Mouse (Mus musculus) kidney, embryonic 15.5 days (tissue): ENCODE measurements around the gene Lat2. TPM values are rescaled to one million over a fixed set of nuclear protein-coding genes. Genes with fewer than 3 reads are reported as not detected.

Source experiments
- ATAC-seq: fragments of 200-750 bp; cut with Nextera tagmentation; replicated peaks from 2 replicates; pipeline ENCODE4 v1.8.0; 2017; ENCODE audit warnings: moderate TSS enrichment; ENCODE audit not compliant: low FRiP score
- H3K27ac ChIP-seq: fragments of 300-500 bp; sonication (generic); 2 replicates; pipeline ENCODE4 v1.5.1; 2015; ENCODE audit warnings: mild to moderate bottlenecking, inconsistent platforms
- H3K27me3 ChIP-seq: fragments of 300-500 bp; sonication (generic); 2 replicates; pipeline ENCODE4 v1.6.1; 2015; ENCODE audit warnings: inconsistent platforms
- H3K36me3 ChIP-seq: fragments of 300-500 bp; sonication (generic); 2 replicates; pipeline ENCODE4 v1.6.1; 2015; ENCODE audit warnings: inconsistent platforms
- H3K4me1 ChIP-seq: fragments of 300-500 bp; sonication (generic); 2 replicates; pipeline ENCODE4 v1.6.1; 2015; ENCODE audit warnings: inconsistent platforms
- H3K4me2 ChIP-seq: fragments of 300-500 bp; sonication (generic); 2 replicates; pipeline ENCODE4 v1.6.1; 2015; ENCODE audit warnings: moderate library complexity, mild to moderate bottlenecking, inconsistent platforms
- H3K4me3 ChIP-seq: fragments of 300-500 bp; sonication (generic); replicated peaks from 2 replicates; pipeline ENCODE4 v1.5.1; 2015; ENCODE audit warnings: mild to moderate bottlenecking, inconsistent platforms
- H3K9ac ChIP-seq: fragments of 300-500 bp; sonication (generic); 2 replicates; pipeline ENCODE4 v1.6.1; 2015; ENCODE audit warnings: mild to moderate bottlenecking, inconsistent platforms
- H3K9me3 ChIP-seq: fragments of 300-500 bp; sonication (generic); replicated peaks from 2 replicates; pipeline ENCODE4 v1.6.1; 2016; ENCODE audit warnings: inconsistent platforms
- WGBS: fragments of 180-500 bp; shearing (Covaris S2); methylation state at CpG from one replicate; pipeline ENCODE4 v1.1.7; 2015; ENCODE audit warnings: mixed read lengths; 5-methylcytosine and 5-hydroxymethylcytosine counted together
- polyA plus RNA-seq: library from polyadenylated mRNA; unstranded; fragments of >200 nt; fragmentation: Nextera tagmentation; extraction: Ambion mirVana; gene quantifications from 2 replicates; pipeline ENCODE4 v1.2.1, GENCODE M21; 2015

The Lat2 gene
- polyA plus RNA-seq, 1 experiment from 2014 or later: 3.2 TPM

DNA sequence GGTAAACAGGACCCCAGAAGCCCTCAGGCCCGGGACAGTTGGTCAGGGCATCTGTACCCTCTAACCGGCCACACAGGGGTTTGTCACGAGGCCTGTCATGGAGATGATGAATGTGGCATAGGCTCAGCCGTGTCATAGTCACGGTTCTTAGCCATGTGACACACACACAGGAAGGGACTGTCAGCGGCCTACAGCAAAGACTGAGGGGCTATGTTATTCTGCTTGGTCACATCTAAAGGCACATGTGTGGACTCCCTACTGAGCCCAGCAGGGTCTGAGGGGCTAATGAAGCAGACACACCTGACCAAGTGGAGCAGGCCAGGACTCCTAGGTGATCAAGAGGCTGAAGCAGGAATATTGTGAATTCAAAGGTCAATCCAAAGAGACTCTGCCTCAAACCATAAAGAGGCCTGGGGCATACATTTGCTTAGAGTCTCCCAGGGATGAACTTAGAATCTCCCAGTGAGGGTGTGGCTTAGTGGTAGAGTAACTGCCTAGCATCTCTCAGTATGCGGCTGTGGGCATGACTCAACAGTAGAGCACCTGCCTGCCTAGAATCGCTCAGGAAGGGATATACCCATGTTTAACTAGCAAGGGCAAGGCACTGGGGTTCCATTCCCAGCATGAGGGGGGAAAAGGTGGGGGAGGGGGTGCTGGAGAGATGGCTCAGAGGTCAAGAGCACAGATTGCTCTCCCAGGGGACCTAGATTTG lies 2.9 kb downstream of the Lat2 start:
- H3K9ac ChIP-seq: no peak overlapping the region
- WGBS: 52% methylated on average over 8 of the region's 8 CpGs
- no peak overlapping the region for H3K4me2 ChIP-seq
- no peaks in the 10 kb centered on the region for H3K27me3 ChIP-seq
- no peak overlapping the region for H3K4me3 ChIP-seq
- H3K27ac ChIP-seq: no peak overlapping the region
- ATAC-seq: no peak
- H3K9me3 ChIP-seq: no peaks in the 10 kb centered on the region
- peaks cover 10% of the 10 kb centered on the region for H3K36me3 ChIP-seq
- no peaks in the 10 kb centered on the region for H3K4me1 ChIP-seq

DNA sequence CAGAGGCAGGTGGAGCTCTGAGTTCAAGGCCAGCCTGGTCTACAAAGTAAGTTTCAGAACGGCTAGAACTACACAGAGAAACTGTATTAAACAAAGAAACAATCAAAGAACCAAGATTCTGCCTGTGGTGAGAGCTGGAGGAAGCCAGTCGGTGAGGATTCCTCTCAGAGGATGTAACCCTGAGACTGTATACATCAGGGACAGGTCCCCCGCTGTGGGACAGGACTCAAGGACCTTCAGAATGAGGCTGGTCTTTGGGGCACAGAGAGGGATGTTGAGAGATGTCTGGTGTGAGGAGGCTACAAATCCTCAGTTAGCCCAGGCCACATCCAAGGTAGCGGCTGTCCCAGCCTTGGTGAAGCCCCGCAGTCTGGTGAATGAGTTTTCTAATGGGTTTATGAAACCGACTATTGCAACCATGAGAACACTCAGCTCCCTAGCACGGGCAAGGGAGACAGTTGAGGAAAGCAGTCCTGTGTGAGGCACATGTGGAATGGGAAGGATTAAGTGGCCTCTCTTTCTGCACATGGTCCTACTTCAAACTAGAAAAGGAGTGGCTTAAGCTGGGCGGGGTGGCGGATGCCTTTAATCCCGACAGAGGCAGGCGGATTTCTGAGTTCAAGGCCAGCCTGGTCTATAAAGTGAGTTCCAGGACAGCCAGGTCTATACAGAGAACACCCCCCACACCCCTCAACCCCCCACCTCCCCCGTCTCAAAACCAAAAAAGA lies 4.7 kb downstream of the Lat2 start:
- no peaks in the 10 kb centered on the region for H3K4me1 ChIP-seq
- 87% methylated on average over 12 of the region's 12 CpGs for WGBS
- no peaks in the 10 kb centered on the region; the same call in 1 of the 2 replicates for H3K36me3 ChIP-seq
- no peaks in the 10 kb centered on the region for H3K27me3 ChIP-seq
- no peak for ATAC-seq
- H3K4me2 ChIP-seq: no peak overlapping the region
- no peak overlapping the region for H3K27ac ChIP-seq
- no peak overlapping the region for H3K4me3 ChIP-seq
- H3K9ac ChIP-seq: no peak overlapping the region
- no peaks in the 10 kb centered on the region for H3K9me3 ChIP-seq

DNA sequence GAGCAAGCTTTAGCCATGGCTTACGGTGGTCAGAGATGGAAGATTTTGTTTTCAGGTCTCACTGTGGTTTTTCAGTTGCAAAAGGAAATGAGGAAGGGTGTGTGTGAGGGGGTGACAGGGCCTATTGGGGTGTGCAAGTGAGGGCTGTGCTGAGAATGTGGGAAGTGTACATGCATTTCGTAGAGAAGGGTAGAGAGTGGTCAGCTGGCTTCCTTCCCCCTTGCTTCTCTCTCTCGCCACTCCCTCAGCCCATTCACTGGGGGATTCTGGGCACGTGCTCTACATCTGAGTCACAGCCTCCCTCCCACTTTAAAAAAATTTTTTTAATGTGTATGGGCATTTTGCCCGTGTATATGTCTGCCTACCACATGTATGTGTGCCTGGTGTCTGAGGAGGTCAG lies 7.7 kb downstream of the Lat2 start:
- H3K27ac ChIP-seq: no peak overlapping the region
- 70% methylated on average over 5 of the region's 5 CpGs for WGBS
- no peak overlapping the region for H3K9ac ChIP-seq
- no peak overlapping the region for H3K4me3 ChIP-seq
- H3K27me3 ChIP-seq: no peaks in the 10 kb centered on the region
- ATAC-seq: no peak
- no peak overlapping the region for H3K4me2 ChIP-seq
- H3K36me3 ChIP-seq: no peaks in the 10 kb centered on the region
- H3K9me3 ChIP-seq: no peaks in the 10 kb centered on the region; the same call in 1 of the 2 replicates
- H3K4me1 ChIP-seq: no peaks in the 10 kb centered on the region

DNA sequence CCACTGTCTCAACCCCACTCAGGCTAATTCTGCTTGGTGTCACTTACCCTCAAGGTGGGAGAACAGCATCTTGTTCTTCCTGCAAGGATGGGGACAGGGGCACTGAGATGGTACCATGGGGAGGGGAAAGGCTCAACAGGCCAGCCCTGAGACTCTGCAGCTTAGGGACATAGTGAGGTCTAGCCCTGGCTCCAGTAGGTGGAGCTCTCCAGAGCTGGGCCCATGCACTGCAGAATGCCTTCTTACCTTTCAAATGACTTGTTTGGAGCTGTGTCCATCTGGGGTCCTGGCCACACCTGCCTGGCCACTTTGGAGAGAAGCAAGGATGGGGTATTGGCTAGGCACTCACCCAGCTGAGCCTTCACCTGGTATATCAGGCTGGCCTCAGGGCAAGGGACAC lies 8.5 kb downstream of the Lat2 start:
- ATAC-seq: no peak
- Histone ChIP-seq H3K27me3 (no peaks in the 10 kb centered on the region), H3K9ac (no peak overlapping the region)

DNA sequence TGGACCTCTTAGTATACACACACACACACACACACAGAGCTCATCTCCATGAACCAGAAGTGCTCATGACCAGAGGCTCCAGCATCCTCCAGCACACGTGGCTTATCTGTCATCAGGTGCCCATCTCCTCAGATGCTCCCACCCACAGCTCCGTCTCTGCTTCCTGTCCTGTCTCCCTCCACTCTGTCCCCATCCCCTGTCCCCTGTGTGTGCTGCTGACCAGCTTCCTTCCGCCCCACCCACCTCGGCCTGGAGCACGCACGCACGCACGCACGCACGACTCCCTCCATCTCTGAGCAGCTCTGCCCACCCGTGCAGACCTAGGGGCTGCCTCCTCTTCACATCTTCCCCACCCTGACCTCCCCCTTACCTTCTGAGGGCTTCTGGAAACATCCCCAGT lies 10.4 kb downstream of the Lat2 start:
- Histone ChIP-seq H3K4me3 (no peak overlapping the region), H3K27ac (no peak overlapping the region), H3K9me3 (no peaks in the 10 kb centered on the region; the same call in 1 of the 2 replicates), H3K4me1 (no peaks in the 10 kb centered on the region), H3K9ac (no peak overlapping the region), H3K27me3 (no peaks in the 10 kb centered on the region), H3K36me3 (peaks cover 7% of the 10 kb centered on the region), H3K4me2 (no peak overlapping the region)
- WGBS: 78% methylated on average over 11 of the region's 11 CpGs
- ATAC-seq: no peak

More for the DNA sequence above, 8.5 kb downstream of the Lat2 start:
- no peaks in the 10 kb centered on the region; the same call in 1 of the 2 replicates for H3K9me3 ChIP-seq
- no peak overlapping the region for H3K4me2 ChIP-seq
- H3K4me3 ChIP-seq: no peak overlapping the region
- H3K4me1 ChIP-seq: no peaks in the 10 kb centered on the region
- H3K27ac ChIP-seq: no peak overlapping the region
- no peaks in the 10 kb centered on the region for H3K36me3 ChIP-seq

DNA sequence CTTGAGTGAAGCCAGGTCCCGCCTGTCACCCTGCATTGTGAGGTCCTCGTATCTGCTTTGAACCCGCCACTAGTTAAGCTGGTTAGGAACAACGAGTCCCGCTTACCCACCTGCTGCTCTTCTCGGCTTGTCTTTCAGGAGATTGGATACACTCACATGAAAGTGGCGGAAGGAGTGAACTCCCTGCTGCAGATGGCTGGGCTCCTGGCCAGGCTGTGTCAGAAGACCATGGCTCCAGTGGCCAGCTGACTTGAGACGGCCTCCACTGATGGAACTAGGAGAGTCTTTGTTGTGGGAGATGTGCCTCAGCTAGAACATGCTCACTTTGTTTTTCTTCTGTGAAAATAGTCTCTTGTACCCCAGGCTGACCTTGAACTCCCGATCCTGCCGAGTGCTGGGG lies 17.1 kb downstream of the Lat2 start:
- Histone ChIP-seq H3K36me3 (peaks cover 73% of the 10 kb centered on the region), H3K4me3 (no peak overlapping the region), H3K4me1 (no peaks in the 10 kb centered on the region), H3K27me3 (no peaks in the 10 kb centered on the region), H3K4me2 (no peak overlapping the region), H3K9ac (no peak overlapping the region), H3K27ac (no peak overlapping the region), H3K9me3 (no peaks in the 10 kb centered on the region)
- WGBS: 84% methylated on average over 10 of the region's 10 CpGs
- no peak for ATAC-seq

DNA sequence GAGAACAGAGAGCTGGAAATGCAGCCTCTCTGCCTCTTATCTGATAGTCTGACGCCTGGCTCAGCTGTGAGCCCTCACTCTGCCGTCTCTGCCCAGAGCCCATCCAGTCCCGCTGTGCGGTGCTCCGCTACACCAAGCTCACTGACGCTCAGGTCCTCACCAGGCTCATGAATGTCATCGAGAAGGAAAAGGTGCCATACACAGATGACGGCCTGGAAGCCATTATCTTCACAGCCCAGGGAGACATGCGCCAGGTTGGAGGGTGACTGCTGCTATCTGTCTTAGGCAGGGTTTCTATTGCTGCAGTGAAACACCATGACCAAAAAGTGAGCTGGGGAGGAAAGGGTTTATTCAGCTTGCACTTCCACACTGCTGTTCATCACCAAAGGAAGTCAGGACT lies 21.7 kb downstream of the Lat2 start:
- WGBS: 89% methylated on average over 9 of the region's 9 CpGs
- Histone ChIP-seq H3K36me3 (peaks cover 95% of the 10 kb centered on the region), H3K4me1 (no peaks in the 10 kb centered on the region), H3K4me3 (no peak overlapping the region), H3K9ac (no peak overlapping the region), H3K27ac (no peak overlapping the region), H3K9me3 (no peaks in the 10 kb centered on the region), H3K27me3 (no peaks in the 10 kb centered on the region), H3K4me2 (no peak overlapping the region)
- no peak for ATAC-seq

DNA sequence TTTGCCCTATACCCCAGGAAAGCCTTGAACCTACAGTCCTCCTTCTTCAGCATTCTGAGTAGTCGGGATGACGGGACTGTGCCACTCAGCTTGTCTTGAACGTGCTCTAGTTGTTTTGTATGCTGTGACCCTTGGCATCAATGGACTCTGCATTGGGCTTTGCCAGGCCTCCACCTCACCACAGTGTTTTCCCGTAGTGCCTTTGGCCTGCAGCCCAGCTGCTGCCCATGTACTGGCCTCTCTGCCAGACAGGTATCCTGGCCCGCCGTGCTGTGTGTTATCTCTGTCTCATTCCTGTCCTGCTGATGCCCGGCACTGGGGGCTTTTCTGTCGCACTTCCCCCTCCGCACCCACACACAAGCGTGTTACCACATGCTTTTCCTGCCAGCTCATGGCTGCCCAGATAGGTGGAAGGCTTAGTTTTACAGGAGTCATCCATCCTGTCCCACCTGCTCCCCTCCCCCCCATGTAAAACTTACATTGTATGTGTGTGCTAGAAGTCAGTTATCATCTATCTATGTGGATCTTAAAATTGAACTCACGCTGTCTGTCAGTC lies 22.7 kb downstream of the Lat2 start:
- Histone ChIP-seq H3K27me3 (no peaks in the 10 kb centered on the region), H3K27ac (no peak overlapping the region), H3K36me3 (peaks cover 94% of the 10 kb centered on the region), H3K9ac (no peak overlapping the region), H3K4me3 (no peak overlapping the region), H3K4me1 (no peaks in the 10 kb centered on the region), H3K4me2 (no peak overlapping the region), H3K9me3 (no peaks in the 10 kb centered on the region)
- 91% methylated on average over 11 of the region's 11 CpGs for WGBS
- no peak for ATAC-seq

DNA sequence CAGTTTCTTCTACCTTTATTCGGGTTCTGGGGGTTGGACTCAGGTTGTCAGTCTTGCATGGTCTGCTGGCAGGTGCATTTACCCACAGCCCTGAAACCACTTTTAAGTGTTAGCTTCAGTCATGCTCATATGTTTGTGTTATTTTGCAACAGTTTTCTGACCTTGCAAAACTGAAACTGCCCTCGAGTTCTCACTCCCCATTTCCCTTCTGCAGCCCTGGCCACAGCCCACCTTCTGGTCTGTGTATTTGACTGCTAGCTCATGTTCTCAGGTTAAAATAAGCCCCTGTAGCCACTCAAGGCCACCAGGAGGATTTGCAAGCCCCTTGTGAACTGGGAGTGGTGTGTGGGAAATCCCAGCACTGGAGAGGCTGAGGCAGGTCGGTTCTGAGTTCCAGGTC lies 24.9 kb downstream of the Lat2 start:
- Histone ChIP-seq H3K27me3 (no peaks in the 10 kb centered on the region), H3K9me3 (no peaks in the 10 kb centered on the region), H3K9ac (no peak overlapping the region), H3K4me1 (no peaks in the 10 kb centered on the region), H3K4me2 (no peak overlapping the region), H3K36me3 (peaks cover 80% of the 10 kb centered on the region), H3K27ac (no peak overlapping the region), H3K4me3 (no peak overlapping the region)
- no peak for ATAC-seq
- 92% methylated on average over 3 of the region's 3 CpGs for WGBS

DNA sequence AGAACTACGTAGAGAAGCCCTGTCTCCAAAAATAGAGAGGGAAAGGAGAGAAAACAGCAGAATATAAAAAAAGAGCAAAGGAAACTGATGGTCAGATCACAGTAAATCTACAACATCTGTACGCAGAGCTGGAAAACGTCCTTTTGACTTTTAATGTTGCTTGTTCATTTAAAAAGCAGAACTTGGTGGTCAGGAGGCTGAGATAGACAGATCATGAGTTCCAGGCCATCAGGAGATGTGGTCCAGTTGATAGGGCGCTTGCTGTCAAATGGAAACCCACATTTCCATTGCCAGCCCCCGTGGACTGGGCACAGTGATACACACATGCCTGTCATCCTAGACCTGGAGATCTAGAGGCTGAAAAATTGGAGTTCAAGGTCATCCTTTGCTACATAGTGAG lies 30.0 kb downstream of the Lat2 start:
- 90% methylated on average over 5 of the region's 5 CpGs for WGBS
- peaks cover 29% of the 10 kb centered on the region for H3K36me3 ChIP-seq
- ATAC-seq: no peak
- no peak overlapping the region for H3K27ac ChIP-seq
- no peaks in the 10 kb centered on the region for H3K9me3 ChIP-seq
- no peak overlapping the region for H3K4me2 ChIP-seq
- no peaks in the 10 kb centered on the region for H3K27me3 ChIP-seq
- no peak overlapping the region for H3K9ac ChIP-seq
- H3K4me1 ChIP-seq: peaks cover 13% of the 10 kb centered on the region
- H3K4me3 ChIP-seq: no peak overlapping the region

DNA sequence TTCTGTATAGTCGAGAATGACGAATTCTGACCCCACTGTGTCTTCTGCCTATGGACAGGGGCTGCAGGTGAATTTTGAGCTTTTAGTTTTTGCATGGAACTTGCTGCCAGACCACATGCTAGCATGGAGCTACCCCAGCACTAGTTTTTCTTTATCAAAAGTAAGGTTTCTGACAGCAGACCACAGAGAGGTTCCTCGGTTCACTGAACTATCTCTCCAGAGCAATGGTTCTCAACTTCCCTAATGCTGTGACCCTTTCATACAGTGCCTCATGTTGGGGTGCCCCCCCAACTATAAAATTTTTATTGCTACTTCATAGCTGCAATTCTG lies 31.0 kb downstream of the Lat2 start:
- H3K27ac ChIP-seq: no peak overlapping the region
- H3K4me2 ChIP-seq: peak overlapping the region; percentile 78
- H3K9me3 ChIP-seq: no peaks in the 10 kb centered on the region
- peak overlapping the region; percentile 78 for H3K4me3 ChIP-seq
- H3K36me3 ChIP-seq: peaks cover 24% of the 10 kb centered on the region
- no peak for ATAC-seq
- no peaks in the 10 kb centered on the region for H3K27me3 ChIP-seq
- H3K4me1 ChIP-seq: peaks cover 13% of the 10 kb centered on the region
- WGBS: 79% methylated on average over 3 of the region's 3 CpGs
- 0 out of 2 replicates have a peak overlapping the region, but pooled peaks have one; percentile 82 for H3K9ac ChIP-seq

DNA sequence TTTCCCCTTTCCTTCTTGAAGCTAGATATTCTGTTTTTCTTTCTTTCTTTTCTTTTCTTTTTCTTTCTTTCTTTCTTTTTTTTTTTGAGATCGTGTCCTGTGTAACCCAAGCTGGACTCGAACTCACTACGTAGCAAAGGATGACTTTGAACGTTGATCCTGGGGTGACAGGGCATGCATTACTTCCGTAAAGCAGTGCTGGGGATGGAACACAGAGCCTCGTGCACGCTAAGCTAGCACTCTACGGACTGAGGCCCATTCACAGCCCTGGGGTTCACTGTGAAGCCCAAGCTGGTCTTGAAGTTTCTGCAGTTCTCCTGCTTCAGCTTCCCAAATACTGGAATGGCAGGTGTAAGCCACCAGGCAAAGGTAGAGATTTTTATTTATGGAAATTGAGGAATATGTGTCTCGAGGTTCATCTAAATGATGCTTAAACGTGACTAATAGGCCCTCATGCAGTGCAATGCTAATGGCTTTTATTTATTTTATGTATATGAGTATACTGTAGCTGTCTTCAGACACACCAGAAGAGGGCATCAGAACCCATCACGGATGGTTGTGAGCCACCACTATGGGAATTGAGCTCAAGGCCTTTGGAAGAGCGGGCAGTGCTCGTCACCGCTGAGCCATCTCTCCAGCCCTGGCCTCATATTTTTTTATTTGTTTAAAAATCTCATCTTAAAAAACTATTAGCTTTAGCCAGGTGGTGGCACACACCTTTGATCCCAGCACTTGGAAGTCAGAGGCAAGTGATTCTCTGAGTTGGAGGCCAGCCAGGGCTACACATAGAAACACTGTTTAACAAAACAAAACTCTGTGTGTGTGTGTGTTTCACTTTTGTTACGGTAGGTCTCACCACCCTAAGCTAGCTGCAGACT lies 31.6 kb downstream of the Lat2 start:
- 27% methylated on average over 15 of the region's 15 CpGs for WGBS
- Histone ChIP-seq H3K4me2 (peak overlapping the region; percentile 78), H3K4me3 (peak overlapping the region; percentile 78), H3K4me1 (peaks cover 13% of the 10 kb centered on the region), H3K27ac (peak overlapping the region; percentile 48; the same call in 1 of the 2 replicates), H3K36me3 (peaks cover 18% of the 10 kb centered on the region), H3K9ac (peak overlapping the region; percentile 82), H3K9me3 (no peaks in the 10 kb centered on the region), H3K27me3 (no peaks in the 10 kb centered on the region)
- no peak for ATAC-seq
